Mouse (Mus musculus) erythroblast, adult 5-6 weeks (primary cell): Measurements from ENCODE around the gene Hhipl1. TPM values are rescaled to one million over a fixed set of nuclear protein-coding genes. Genes with fewer than 3 reads are reported as not detected.

Experiments used
- ATAC-seq: replicated peaks from 2 replicates; pipeline ENCODE4 v1.8.0; 2016; ENCODE audit warnings: moderate number of reproducible peaks, mild to moderate bottlenecking, moderate TSS enrichment, inconsistent platforms; ENCODE audit not compliant: poor library complexity, low FRiP score, severe bottlenecking
- total RNA-seq, 2 experiments: library from RNA; stranded (forward) in 1 of 2; stranded (reverse) in 1 of 2; fragments of 150-400 nt in 1 of 2; fragments of 200-764, 138-1000 nt in 1 of 2; gene quantifications; 2 replicates each; pipeline versions ENCODE4 v1.2.3 to v1.2.4; 2015 to 2017; ENCODE audit warnings: low replicate concordance in 2 of 2

Gene Hhipl1
- total RNA-seq, 2 experiments from 2014 or later: not detected

DNA sequence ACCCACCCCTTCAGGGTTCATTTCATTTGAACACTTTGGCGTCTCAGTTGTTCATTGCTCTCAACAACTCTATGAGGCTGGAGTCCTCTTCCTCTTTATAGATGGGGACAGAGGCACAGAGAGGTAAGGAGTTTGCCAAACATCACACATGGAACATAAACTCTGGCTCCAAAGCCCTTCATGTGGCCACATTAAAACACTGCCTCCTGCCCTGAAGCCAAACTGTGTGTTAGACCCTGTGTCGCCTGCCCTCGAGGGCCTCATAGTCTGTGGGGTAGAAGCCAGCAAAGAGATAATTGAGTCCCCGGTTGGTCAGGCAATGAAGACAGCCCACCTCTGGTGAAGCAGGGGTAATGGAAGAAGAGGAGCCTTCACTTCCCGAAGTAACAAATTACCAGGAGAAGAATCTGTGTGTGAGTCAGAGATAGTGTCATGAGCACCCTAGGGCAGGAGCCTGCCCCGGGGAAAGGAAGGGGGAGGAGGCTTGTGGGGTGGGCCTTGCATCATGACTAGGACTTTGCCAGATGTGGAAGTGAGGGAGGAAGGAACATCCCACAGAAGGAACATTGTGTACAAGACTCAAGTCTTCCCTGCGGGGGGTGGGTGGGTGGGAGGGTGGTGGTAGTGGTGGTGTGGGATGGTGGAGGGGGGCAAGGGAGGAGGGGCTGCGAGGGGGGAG lies 3.2 kb downstream of the Hhipl1 start:
- no peak for ATAC-seq

DNA sequence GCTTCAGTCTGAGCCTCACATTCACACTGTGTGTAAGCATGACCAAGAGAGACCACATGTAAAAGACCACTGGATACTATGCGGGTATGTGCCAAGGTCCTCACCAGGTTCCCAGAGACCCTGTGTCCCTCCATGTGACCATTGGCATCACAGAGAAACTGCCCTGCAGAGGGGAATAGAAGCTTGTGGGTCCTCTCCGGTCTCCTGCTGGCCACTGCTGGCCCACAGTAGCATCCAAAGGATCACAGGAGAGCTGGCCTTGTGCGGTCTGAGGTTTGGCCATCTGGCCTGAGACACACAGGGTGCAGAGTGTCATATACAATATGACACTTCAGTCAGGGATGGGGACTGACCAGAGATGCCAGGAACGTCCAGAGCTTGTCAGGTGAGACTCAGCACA lies 4.0 kb downstream of the Hhipl1 start:
- ATAC-seq: no peak

DNA sequence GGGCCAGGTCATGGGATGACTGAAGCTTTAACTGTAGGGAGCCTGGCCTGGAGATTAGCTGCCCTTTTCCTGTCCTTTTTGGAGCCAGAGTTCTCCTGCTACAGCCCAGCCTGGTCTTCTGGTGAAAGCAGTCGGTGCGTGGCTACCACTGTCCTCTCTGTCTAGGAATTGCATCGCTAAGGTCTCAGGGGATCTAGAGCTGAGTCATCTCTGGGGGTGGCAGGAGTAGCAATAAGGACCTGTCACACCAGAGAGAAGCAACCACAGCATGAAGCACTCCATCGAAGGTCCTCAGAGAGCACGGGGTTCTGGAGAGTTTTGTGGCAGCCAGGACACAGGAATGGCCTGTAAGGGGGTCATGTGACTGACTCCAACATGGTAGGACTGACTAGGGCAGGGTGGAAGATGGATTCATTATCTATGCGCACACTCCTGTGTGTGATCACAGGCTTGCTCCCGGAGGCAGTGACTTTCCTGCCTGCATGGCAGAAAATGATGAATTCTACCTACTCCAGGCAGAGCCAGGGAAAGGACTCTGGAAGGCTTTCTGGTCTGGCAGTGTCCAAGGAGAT lies 4.5 kb downstream of the Hhipl1 start:
- ATAC-seq: no peak

DNA sequence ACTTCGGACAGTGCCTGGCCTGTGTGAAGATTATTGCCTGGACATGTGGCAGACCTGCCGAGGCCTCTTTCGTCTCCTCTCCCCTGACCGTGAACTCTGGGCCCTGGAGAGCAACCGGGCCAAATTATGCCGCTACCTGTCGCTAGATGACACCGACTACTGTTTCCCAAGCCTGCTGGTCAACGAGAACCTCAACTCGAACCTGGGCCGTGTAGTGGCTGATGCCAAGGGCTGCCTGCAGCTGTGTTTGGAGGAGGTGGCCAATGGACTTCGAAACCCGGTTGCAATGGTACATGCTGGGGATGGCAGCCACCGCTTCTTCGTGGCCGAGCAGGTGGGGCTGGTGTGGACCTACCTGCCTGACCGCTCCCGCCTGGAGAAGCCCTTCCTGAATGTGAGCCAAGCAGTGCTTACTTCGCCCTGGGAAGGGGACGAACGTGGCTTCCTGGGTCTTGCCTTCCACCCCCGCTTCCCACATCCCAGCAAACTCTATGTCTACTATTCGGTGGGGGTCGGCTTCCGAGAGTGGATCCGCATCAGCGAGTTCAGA lies 5.7 kb downstream of the Hhipl1 start:
- no peak for ATAC-seq

DNA sequence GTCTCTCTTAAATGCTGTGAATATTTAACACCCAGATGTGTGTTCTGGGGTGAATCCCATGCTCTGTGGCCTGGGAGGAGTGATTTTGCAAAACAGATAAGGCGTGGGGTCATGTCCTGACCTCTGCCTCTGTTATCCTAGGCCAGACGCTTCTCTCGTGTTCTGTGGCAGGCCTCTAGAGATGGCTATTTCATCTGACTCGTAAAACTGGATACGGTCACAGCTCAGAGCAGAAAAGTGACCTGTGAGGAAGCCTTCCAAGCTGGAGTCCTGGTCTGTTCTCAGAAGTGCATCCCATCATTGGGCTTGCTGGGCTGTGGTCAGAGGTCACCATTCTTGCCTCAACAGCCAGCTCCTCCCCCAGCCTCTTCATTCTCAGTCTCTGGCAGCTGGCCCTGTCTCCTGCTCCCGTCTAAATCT lies 6.4 kb downstream of the Hhipl1 start:
- ATAC-seq: no peak

DNA sequence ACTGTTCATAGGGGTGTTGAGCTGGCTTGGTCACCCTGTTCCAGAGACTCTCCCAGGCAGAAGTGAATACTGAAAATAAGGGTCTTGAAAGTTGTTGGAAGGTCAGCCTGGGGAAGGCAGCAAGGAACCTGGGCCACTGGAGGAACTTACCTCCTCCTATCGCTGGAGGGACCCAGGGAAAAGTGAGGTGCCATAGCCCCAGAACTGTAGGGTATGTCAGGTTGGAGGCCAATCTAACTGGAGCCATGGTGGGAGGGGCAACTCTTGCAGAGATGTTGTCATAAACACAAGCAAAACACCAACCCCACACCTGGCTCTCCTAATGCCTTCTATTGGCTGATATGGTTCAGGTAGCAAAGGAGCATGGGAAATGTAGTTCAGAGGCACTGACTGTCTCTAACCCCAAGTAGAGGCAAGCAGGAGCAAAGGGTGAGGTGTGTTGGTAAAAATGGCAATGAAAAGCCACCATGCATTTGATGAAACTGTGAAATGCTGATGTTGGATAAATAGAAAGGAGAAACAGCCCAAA lies 7.2 kb downstream of the Hhipl1 start:
- no peak for ATAC-seq

DNA sequence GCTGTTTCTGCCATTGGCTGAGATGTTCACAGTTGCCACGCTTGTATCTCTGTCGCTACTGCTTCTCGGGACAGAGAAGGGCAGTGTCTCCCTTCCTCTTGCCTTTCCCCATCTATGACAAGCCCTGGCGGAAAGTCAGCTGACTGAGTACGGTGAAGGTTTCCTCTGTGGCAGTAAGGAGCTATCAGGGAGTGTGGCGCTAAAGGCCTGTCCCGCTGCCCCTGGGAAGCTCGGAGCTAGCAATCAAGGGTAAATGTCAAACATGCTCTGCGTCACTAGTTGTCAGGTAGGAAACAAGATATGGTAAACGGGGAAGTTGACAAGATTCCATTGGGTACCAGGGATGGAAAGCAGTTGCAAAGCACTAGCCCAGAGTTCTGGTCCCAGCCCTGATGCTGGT lies 9.7 kb downstream of the Hhipl1 start:
- no peak for ATAC-seq

DNA sequence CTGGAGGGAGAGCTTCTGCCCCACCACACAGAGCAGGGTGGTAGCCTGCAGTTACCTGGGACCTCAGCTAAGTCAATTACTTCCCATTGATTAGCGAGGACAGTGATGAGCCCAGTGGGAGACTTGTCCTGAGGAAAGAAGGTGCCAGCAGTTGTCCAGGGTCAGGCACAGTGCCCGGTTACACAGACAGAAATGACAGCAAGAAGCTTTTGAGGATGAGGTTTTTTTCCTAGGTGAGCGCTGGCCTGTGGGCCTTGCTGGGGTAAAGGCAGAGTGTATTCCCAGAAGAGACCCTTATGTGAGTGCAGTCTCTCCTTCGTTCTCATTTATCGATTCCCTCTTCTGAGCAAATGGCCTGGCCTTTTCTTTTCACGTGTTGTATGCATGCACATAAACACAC lies 10.6 kb downstream of the Hhipl1 start:
- no peak for ATAC-seq

DNA sequence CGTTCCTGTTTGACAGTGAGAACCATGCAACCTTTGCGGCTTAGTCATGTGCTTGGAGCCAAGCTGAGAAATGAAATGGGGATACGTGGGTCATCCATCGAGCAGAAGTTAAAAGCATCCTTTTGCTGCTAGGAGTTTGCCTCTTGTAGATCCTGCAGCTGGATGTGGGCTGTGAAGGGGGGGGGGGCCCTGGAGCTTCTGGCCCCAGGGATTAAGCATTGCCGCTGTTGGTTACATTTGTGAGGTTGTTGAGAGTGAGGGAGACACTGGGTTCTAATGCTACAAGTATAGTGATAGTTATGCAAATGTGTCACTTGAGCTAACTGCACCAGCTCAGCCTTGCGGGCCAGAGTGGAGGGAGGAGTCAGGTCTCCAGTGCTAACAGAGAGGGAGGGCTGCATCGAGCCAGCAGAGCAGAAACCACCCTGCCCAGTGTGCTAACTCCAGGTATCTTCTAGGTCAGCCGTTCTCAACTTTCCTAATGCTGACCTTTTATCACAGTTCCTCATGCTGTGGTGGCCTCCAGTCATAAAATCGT lies 11.2 kb downstream of the Hhipl1 start:
- no peak for ATAC-seq

DNA sequence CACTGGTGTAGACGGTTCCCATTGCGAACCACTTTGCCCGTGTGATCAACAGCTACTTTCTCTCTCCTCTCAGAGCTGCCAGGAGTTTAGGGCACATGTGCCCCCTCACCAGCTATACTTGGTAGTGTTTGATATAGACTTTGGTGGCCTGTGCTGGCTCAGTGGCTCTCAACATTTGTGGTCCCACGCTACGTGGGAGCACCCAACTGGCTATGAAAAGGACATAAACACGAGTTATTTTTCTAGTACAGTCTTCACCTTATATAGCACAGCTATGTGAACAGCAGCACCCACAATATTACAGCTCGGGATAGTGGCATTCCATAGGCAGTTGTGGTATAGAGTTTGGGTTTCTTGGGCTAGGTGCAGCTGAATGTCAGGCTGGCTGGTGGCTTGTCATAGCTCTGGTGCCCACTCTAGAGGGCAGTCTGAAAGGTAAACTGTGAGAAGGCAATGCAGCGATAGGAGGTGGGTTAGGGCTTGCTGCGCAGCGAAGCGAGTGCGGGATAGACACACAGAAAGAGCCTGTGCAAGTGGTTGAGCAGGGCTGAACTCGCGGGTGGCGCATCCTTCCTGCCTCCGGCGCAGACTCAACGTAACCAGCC lies 11.9 kb downstream of the Hhipl1 start:
- no peak for ATAC-seq

DNA sequence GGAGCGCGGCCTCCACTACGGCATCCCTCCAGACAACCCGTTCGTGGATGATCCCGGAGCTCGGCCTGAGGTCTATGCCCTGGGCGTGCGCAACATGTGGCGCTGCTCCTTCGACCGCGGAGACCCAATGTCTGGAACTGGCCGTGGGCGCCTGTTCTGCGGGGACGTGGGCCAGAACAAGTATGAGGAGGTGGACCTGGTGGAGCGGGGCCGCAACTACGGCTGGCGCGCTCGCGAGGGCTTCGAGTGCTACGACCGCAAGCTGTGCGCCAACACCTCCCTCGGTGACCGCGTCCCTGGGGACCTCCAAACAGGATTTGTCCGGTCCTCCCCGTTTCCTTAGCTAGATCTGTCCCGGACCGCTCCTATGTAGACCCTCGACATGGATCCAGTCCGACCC lies 12.4 kb downstream of the Hhipl1 start:
- no peak for ATAC-seq

DNA sequence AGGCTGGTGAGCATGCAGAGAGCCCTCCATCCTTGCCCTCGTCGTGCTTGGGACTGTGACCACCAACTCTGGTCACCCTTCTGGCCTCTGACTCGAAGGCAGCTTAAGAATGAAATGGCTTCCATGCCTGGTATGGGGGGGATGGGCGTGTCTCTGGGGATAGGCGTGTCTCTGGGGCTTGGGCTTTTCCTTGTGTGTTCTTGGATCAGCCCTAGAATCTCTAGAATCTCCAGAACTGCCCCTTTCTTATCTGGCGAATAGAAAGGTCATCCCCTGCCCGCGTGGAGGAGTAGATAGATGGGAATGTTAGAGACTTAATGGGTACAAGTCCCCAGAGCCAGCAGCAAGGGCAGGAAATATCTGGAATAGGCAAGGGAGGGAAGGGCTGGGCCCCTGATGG lies 14.0 kb downstream of the Hhipl1 start:
- no peak for ATAC-seq

DNA sequence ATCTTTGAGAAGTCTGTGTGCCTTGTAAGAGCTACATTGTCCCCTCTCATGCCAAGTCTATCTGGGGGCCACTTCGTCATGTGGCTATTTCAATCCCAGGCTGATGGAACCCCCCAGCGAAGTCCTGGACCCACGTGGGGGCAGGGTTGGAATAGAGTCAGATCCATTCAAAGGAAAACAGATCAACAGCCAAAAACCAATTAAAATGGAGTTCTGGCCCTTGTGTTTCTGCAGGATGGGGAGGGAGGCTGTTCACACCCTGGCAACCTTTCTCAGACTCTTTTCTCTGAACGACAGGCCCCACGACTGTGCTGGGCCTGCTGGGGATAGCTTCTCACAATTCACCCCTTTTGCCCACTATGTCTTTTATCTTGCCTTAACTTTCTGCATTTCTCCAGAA lies 20.3 kb downstream of the Hhipl1 start:
- no peak for ATAC-seq

DNA sequence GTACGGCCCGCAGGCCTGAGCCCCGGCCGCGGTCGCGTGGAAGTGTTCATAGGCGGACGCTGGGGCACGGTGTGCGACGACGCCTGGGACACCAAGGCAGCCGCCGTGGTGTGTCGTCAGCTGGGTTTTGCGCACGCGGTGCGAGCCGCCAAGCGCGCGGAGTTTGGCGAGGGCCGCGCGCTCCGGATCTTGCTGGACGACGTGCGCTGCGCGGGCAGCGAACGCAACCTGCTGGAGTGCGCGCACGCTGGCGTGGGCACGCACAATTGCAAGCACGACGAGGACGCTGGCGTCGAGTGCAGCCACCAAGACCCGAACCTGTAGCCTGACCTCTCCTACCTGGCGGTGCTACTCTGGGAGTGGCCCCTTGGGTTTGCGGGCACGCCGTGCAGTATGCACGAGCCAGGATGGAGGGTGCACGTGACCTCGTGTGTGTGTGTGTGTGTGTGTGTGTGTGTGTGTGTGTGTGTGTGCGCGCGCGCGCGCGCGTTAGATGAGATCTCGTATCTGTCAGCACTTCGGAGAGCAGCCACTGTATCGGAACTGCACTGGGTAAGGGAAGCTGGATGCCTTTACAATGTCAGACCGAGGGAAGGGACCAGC lies 21.9 kb downstream of the Hhipl1 start:
- no peak for ATAC-seq

DNA sequence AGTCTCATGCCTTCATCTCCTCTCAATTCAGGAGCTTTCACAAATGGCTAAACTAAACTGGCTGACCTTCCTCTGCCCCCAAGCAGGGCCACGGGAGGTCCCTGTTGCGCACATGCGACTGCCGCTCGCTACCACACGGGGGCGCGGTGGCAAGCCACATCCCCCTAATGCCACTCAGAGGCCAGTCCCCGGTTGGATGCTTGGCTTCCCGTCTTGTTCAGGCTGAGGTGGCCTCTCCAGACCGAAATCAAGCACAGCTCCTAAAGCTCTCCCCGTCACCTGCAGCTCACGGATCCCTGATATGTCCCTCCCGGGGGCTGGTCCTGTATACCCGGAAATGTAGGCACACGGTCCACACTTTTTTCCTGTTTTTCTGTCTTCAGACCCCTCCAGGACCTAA lies 27.0 kb downstream of the Hhipl1 start:
- ATAC-seq: no peak

DNA sequence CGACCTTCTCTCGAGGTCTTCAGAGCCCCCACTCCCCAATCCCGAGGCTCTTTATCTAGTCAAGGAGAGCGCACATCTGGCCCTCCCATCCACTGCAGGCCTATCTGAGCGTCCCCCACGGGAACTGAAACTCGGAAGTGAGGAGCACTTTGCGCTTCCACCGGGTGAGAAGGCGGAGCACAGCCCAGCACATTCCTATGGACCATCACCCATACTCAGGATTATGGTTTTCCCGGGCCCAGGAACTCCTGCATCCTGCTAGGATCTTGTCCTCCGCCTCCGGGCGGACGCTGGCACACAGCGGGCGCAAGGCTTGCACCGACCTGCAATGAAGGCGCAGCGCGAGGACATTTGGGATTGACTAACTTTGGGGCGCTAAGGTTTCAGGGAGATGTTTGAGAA lies 27.4 kb downstream of the Hhipl1 start:
- ATAC-seq: no peak

DNA sequence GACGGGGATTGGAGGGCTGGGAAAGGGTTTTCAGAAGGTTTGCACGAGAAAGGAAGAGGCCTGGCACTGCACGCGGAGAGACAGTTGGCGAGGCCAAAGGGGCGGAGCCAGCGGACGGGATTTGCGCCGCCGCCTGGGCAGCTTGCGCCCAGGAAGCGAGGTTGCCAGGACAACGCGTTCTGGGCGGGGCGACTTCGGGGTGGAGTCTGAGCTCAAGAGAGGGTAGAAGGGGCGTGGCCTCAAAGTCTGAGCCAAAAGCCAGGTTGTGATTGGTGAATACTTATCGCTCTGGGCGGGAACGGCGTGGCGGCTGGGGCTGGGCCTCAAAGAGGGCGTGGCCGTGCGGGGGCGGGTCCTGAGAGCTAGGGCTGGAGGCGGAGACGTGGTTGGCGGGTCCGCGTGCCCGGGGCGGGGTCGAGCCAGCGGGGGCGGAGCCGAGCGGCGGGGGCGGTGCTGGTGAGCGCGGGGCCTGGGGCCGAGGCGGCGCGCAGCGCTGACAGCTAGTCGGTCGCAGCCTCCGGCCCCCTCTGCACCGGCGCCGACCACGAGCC lies 27.9 kb downstream of the Hhipl1 start, which contains the start of gene Cyp46a1:
Gene Cyp46a1, plus strand, starts transcription at position 487 of the 551 bp plus-strand sequence.
- peak; percentile 63 for ATAC-seq

DNA sequence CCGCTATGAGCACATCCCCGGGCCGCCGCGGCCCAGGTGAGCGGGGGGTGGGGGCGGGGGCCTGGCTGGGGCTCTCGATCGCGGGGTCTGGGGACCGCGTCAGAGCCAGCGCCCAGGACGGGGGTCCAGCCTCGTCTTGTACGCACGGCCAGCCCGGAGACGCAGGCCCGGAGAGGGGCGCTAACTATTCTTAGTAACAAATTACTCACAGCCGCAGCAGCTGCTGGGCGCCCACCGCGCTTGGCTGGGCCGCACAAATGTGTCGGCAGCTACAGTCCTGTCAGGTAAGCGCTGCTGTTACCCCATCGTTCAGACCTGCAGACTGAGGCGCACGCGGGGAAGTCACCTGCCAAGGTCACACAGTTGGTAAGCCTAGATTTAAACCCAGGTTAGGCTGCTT lies 28.5 kb downstream of the Hhipl1 start:
- ATAC-seq: no peak

DNA sequence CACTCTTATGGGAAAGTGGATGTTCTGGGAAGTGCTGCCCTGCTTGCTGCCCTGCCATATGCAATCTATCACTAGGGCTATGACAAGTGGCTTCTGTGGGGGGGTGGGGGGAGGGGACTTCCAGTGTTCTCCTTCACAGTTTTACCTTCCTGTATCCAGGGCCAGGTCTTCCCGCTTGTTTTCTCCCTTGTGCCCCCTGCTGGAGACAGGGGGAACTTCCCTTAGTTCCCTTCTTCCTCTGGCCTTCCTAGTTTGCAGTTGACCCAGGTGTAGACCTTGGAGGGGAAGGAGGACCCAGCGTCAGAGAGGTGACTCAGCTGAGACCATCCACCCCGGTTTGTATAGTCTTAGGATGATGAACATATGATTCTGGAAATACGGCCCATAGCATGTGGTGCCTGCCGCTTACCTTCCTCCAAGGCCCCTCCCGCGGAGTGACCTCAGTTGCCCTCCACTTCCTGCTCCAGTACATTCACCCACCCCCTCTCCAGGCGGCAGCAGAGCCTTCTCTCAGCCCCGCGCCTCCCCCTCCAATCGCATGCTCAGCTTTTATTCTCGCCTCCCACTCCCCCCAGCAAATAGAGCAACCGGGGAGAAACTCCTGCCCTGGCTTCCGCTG lies 32.6 kb downstream of the Hhipl1 start:
- no peak for ATAC-seq

DNA sequence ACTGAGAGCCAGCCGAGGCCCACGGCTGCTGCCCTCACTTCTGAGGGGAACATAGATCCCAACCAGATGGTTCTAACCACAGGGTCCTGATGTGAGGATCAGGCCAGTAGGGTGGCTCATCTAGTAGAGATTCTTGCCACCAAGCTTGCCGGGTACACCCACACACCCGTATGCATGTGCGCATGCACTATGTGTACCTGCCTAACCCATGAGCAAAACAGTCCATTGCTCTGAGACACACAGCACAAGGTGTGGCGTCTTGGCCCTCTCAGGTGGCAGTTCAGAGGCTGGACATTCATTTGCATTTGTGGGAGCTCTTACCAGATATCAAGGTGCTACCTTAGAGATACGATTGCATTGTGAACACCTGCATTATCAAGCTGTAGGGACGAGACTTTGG lies 42.1 kb downstream of the Hhipl1 start:
- no peak for ATAC-seq
